Mouse (Mus musculus): ENCODE measurements around the gene Gpr35.

DNA sequence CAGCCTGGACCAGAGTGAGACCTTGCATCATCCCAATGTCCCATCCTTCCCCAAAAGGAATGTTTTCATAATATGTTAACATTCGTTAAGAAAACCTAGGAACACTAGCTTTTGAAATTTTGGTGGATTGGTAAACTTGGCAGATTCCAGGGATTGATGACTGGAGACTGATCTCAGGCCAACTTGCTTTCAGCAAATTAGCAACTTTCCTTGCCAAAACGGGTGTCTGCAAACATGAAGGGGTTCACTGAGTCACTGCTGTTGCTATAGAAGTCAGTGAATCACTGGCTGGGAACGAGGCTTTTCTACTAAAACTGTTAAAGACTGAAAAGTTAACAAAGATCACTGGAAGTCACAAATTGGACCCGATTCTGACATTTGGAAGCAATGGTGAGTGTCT, 47.0 kb upstream of the Gpr35 start:
- no peak for TF ChIP-seq POLR2A (IDR thresholded peaks at IDR 0.05; ENCODE audit: borderline replicate concordance, low read depth, low read length)
- no peak for TF ChIP-seq CTCF (IDR thresholded peaks at IDR 0.05; ENCODE audit: low read depth, low read length)

Measured in bone marrow macrophage, adult 2 months (primary cell).